18 mouse cellular contexts compared by ENCODE assay signal in genomic region chr7:75550791-75551336, GRCm38 (mm10).
"Had no signal": no experiment of that assay in that cellular context is flagged by ENCODE, and none has a peak within 500 bp of the region (broad histone marks: within the 10 kb centered on the region; RNA-seq: fewer than 3 reads in every experiment).

No protein-coding gene starts in this region.

- H3K4me2 ChIP-seq: limb, embryonic 13.5 days; liver, embryonic 11.5 days; liver, embryonic 15.5 days; lung, embryonic 14.5 days; neural tube, embryonic 15.5 days; stomach, embryonic 15.5 days had no signal

- H3K27ac ChIP-seq: limb, embryonic 13.5 days; liver, embryonic 15.5 days; midbrain, embryonic 10.5 days; neural tube, embryonic 15.5 days had no signal

- H3K4me3 ChIP-seq: layer of hippocampus, adult 2 months; limb, embryonic 13.5 days; liver, embryonic 15.5 days; midbrain, embryonic 10.5 days; myocyte; neural tube, embryonic 15.5 days; stomach, embryonic 15.5 days had no signal

- H3K27me3 ChIP-seq: limb, embryonic 13.5 days; liver, embryonic 15.5 days; neural tube, embryonic 15.5 days; stomach, embryonic 15.5 days had no signal

- H3K9me3 ChIP-seq: limb, embryonic 13.5 days; liver, embryonic 15.5 days; midbrain, embryonic 10.5 days; neural tube, embryonic 15.5 days; stomach, embryonic 15.5 days had no signal

- H3K36me3 ChIP-seq: limb, embryonic 13.5 days; liver, embryonic 15.5 days; neural tube, embryonic 15.5 days had no signal

- H3K9ac ChIP-seq: limb, embryonic 13.5 days; liver, embryonic 15.5 days; lung, embryonic 14.5 days; neural tube, embryonic 15.5 days; stomach, embryonic 15.5 days had no signal

- DNase-seq: kidney, adult 18-20 months; kidney, postnatal 10 days; kidney, postnatal 4 days; left cerebral cortex, postnatal 4 days; lung, embryonic 14.5 days; midbrain, embryonic 14.5 days; right cerebral cortex, postnatal 4 days; spleen, adult 18-20 months; thymus, adult 2 months; thymus, postnatal 25 days had no signal
